Mouse (Mus musculus) naive thymus-derived CD4-positive, alpha-beta T cell, adult 5 months (primary cell): ENCODE data around the gene Mup21. TPM values are rescaled to one million over a fixed set of nuclear protein-coding genes. Genes with fewer than 3 reads are reported as not detected.

ENCODE experiments used
- polyA plus RNA-seq: library from polyadenylated mRNA; unstranded; fragments of 100-300 nt; shearing (Covaris generic); gene quantifications from one replicate; pipeline ENCODE4 v1.2.1, GENCODE M21; 2017

Gene Mup21
- not detected for polyA plus RNA-seq

DNA sequence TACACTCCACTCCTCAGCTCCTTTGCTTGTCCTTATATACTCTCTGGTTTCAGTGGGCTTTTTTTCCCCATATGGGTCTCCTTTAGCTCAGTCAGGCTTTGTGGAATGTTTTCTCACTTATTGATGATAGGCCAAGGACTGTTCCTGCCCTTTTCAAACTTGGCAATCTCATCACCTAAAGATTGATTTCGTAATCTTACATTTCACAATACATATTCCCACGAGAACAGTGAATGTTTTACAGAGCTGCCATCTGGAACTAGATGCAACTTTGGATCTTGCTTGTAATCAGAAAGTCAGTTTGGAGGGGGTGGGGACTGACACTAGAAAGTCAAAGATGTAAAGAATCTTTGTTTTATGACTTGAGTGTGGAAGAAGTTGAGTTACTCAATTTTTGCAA, at the start of gene Mup21:
TSS of gene Mup21 (minus strand) at position 53 of the 400 bp plus-strand sequence.

Other genes with a start within 250 kb of the Mup21 start
- not detected for gene Mup20, start 96.7 kb downstream of the Mup21 start, polyA plus RNA-seq
- gene Mup3, start 63.5 kb downstream of the Mup21 start, polyA plus RNA-seq = not detected
- not detected for gene Zfp37, start 80.2 kb upstream of the Mup21 start, polyA plus RNA-seq
- gene Slc31a2, start 111.7 kb upstream of the Mup21 start, polyA plus RNA-seq = 11.9 TPM
- 51.5 TPM for gene Fkbp15, start 209.7 kb upstream of the Mup21 start, polyA plus RNA-seq
- 14.3 TPM for gene Slc31a1, start 209.9 kb upstream of the Mup21 start, polyA plus RNA-seq